Mouse (Mus musculus) A20 (cell line): ENCODE results near the gene Ocel1.
A peak's percentile ranks its signal among the peaks of the same experiment; 100 is the strongest.

Experiments
- DNase-seq: peaks from one replicate; pipeline ENCODE4 v3.0.0-alpha.2; 2011; ENCODE audit warnings: low read depth, low spot score

Ocel1 gene

GRCm38 (mm10) chr8:71379512-71380075 lies 8.5 kb downstream of the Ocel1 start:
- DNase-seq, result no peak

DNA sequence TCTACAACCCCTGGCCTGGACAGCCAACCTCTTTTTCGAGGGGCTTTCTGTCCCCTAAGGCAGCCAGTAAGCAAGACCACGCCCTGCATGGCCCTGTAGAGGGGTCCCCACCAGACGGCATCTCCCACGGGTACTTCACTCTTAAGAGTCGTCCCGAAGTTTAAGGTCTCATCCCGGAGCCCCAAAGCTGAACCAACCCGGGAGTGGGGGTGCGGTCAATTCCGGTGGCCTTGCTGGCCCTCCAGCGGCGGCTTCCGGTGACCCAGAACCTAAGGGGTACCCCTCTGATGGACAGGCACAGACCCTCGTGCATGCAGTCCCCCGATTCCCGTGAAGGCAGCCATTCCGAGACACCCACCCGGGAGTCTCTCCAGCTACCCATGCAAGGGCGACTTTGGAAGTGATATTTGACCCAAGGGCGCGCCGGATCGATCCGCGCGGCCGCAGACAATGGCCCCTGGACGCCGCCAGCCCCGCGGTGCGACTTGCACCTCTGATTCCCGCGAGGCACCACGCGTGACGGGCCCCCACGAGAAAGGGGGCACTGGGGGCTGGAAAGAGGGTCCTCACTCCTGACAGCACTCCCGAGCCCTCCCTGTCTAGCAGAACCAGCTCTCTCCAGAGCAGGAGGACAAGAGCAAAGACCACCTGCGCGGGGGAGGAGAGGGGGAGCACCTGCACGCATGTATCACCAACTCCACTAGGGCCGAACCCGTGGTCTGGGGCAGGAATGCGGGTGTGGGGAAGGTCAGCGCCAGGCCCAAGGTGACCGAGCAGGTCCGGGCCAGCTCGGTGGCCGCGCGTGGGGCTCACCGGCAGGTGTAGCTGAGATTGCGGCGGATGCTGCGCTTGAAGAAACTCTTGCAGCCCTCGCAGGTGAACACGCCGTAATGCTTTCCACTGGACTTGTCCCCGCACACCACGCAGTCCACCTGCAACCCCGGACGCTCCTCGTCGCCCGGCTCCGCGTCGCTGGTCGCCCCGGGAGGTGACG lies 9.4 kb downstream of the Ocel1 start:
- peak; percentile 48 for DNase-seq

GRCm38 (mm10) chr8:71381421-71381970 lies 10.4 kb downstream of the Ocel1 start, which contains the start of gene Nr2f6:
TSS of gene Nr2f6 (minus strand) at chr8:71381960.
- peak; percentile 85 for DNase-seq

DNA sequence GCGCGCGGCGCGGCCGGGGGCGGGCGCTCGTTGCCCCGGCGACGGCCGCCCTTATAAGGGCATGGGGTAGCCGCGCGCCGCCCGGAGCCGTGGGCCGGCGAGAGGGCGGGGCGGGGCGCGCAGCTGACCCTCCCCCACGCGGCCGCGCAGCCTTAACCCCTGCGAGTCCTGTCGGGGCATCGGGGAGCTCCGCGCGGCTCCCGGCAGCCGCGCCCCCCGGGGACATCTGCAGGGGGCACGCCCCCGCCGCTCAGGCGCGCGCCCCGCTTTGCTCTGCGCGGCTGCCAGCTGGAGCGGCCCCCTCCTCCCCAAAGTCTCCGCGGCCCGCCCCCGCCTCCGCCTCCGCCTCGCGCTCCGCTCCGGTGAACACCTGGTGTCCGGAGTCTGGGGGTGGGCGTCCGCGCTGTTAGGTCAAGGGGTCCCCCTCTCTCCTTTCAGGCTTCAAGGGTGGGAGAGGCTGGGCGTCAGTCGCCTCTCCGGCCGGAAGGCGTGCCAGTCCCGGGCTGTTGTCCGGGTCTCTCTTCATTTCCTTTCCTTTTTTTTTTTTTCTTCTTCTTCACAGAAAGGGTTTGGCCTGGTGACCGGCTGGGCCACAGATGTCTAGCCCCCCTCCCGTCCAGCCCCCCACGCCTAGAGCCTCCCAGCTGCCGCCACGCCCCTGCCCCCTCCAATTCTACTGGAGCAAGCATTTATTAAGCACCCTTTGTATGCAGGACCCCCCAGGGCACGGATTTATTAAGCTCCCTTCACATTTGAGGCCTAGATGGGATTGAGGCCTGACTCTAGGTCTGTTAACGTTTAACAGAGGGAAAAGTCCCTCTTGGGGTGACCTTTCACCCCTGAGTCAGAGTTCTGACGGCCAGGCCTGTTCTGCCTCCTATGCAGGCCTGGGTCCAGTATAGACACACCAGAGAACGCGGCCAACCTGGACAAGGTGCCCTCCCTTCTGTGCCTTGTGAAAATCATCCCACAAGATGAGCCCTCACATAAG lies 11.2 kb downstream of the Ocel1 start:
- peak; percentile 87 for DNase-seq

- no peak for DNase-seq
Observed at GRCm38 (mm10) chr8:71383396-71383795, 12.3 kb downstream of the Ocel1 start.

DNA sequence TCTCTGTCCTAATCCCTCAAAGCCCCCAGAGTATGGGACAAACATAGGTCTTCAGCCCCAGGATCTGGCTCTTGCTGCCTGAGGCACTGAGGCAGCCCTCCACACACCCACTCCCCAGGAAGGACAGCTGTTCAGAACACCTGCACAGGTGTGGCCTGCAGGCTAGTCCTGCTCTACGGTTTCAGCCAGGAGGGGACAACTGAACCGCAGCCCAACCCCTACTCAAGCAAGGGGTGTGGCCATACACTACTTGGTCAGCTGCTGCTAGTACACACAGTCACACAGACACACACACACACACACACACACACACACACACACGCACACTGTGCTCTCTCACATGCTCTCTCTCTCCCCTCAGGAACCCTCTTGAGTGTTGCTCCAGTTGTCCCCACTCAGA lies 12.8 kb downstream of the Ocel1 start:
- peak; percentile 27 for DNase-seq

GRCm38 (mm10) chr8:71385212-71385835 lies 14.2 kb downstream of the Ocel1 start:
- DNase-seq, result peak; percentile 84

- no peak for DNase-seq
Observed at GRCm38 (mm10) chr8:71388267-71388666, 17.2 kb downstream of the Ocel1 start.

DNA sequence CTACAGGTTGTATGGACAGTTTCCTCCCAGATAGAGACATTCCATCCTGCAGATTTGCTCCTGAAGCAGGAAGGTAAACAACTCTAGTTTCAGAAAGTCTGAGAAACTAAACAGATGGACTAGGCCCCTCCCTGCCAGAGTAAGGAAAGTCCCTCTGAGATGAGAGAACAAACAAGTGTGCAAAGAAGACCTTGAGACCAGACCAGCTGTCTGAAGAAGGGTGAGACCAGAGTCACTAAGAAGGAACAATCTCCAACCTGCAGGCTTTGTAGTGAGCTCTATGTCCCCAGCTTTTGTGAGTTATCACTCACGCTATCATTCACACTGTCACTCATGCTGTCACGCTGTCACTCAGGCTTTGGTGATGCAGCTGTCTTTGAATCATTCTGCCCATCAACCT lies 20.6 kb downstream of the Ocel1 start:
- DNase-seq, result peak; percentile 78

DNA sequence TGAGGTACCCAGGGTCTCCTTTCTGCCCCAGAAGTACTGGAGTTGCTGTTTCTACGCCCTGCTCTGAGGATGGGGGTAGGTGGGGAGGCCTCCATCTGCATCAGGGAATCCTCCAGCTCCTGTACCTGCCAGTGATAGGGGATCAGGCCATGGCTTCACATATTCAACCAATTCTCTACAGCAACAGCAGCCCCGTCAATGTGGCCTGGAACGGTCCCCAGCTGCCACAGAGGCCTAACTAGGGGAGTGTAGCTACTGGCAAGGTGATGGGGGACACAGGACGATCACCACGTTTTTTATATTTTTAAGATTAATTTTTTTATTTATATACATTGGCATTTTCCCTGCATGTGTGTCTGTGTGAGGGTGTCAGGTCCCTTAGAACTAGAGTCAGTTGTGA lies 21.3 kb downstream of the Ocel1 start:
- DNase-seq, result no peak

- peak; percentile 80 for DNase-seq
Observed at GRCm38 (mm10) chr8:71392871-71393270, 21.8 kb downstream of the Ocel1 start.

DNA sequence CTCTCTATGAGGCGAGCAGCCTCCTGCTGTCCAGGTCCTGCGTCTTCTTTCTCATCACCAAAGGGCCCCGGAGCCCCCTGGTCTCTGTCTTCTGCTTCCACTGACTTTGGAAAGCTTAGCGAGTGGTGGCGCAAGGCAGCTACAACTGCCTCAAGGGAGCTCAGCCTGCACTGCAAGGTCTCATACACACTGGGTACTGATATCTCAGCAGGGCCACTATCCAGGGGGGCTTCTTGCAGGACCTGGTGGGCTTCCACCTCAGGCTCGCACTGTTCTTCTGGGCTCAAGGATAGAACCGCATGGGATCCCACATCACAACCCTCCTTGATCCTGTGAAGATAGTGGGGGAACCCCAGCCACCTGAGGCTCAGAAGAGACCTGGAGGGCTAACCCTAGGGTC lies 23.4 kb downstream of the Ocel1 start:
- no peak for DNase-seq

GRCm38 (mm10) chr8:71395071-71395470 lies 24.0 kb downstream of the Ocel1 start:
- DNase-seq, result no peak

GRCm38 (mm10) chr8:71395629-71396028 lies 24.5 kb downstream of the Ocel1 start, which contains the start of gene Ushbp1:
TSS of gene Ushbp1 (minus strand) at chr8:71395802.
- no peak for DNase-seq

DNA sequence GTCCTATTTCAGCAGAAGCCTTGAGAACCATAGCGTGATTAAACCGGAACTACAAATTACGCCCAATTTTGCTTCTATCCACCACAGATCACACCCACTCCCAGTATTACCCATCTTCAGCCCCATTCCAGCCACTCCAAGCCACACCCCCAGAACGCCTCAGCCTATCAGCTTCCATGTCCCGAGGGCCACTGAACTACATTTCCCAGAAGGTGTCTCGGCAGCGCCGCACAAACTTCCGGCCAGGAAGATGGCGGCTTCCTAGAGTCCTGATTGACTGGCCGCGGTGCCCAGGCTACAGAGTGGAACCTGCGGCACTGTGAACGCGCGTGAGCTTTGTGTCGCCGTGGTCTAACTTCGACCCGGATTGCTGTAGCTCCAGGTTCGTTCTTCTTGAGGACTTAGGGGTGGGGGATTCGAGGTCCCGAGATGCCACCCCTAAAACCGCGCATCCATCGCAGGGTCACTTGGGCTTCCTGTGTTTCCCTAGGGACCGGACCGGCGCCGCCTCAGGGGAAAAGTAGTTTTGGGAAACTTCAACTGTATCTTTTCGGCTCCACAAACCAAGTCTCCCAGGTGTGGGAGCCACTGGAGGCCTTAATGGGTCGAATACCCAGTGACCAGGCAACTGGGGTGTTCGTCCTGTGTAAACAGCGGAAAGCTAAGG lies 25.7 kb downstream of the Ocel1 start, which contains the start of gene Babam1:
Babam1 (plus strand) TSS at position 223 of the 667 bp plus-strand sequence.
- DNase-seq, result peak; percentile 98

- DNase-seq, result no peak
Observed at GRCm38 (mm10) chr8:71397701-71398100, 26.6 kb downstream of the Ocel1 start.

- no peak for DNase-seq
Observed at GRCm38 (mm10) chr8:71400826-71401225, 29.7 kb downstream of the Ocel1 start.

DNA sequence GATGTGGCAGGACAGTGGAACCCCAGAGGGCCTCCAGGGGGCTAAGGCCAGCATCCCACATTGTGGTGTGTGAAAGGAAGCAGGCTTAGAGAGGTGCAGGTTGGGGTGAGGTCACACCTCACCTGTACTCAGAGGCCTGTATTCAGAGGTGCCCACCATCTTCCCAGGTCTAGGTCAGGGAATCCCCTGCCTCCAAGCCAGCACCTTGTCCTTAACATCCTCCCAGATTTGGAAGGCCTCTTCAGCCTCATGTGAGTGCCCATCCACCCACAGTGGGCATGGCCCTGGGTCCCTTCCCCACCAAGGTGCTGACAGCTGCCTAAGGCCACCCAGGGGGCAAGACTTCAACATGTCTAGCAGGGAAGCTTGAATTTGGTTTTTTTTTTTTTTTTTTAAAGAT lies 30.4 kb downstream of the Ocel1 start:
- no peak for DNase-seq

DNA sequence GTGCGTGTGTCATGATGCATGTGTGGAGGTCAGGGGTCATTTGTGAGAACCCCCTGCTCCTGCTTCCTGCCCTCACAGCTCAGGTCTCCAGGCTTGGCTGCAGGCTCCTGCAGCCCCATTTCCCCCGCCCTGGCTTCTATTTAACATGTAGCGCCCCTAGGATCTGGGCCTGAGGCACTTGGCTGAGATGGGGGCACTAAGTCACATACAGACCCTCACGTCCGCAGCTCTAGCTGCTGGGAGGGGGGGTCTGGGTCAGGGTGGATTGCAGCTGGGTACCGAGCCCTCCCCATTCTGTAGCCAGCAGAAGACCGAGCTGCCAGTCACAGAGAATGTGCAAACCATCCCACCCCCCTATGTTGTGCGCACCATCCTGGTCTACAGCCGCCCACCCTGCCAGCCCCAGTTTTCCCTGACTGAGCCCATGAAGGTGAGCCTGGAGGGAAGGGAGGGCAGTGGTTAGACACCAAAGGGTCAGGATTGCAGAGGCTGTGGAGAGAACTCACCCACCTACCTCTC lies 31.4 kb downstream of the Ocel1 start:
- DNase-seq, result no peak
